Mouse (Mus musculus): Measurements from ENCODE around the gene Vmn2r93. TPM values are rescaled to one million over a fixed set of nuclear protein-coding genes. Genes with fewer than 3 reads are reported as not detected.

Vmn2r93 gene
- polyA plus RNA-seq (2012) = not detected in 2 replicates

GRCm38 (mm10) chr17:18297799-18298198 lies at the start of gene Vmn2r93:
Vmn2r93 (plus strand) TSS chr17:18298099.
- no peak for TF ChIP-seq GATA1 (IDR thresholded peaks at IDR 0.05; ENCODE audit: low read length)

GRCm38 (mm10) chr17:18277656-18278055 lies 20.2 kb upstream of the Vmn2r93 start, which contains the start of gene Vmn2r94:
Vmn2r94 (minus strand) TSS chr17:18277756.
- TF ChIP-seq GATA1 (IDR thresholded peaks at IDR 0.05; ENCODE audit: low read length) = no peak

GRCm38 (mm10) chr17:18323031-18323430 lies 25.1 kb downstream of the Vmn2r93 start:
- no peak for TF ChIP-seq GATA1 (IDR thresholded peaks at IDR 0.05; ENCODE audit: low read length)

GRCm38 (mm10) chr17:18360007-18360406 lies 62.1 kb downstream of the Vmn2r93 start:
- no peak for TF ChIP-seq GATA1 (IDR thresholded peaks at IDR 0.05; ENCODE audit: low read length)

GRCm38 (mm10) chr17:18360602-18361001 lies 62.7 kb downstream of the Vmn2r93 start:
- TF ChIP-seq GATA1 (IDR thresholded peaks at IDR 0.05; ENCODE audit: low read length) = no peak

Other genes with a start within 250 kb of the Vmn2r93 start
- gene Vmn2r124, start 248.7 kb upstream of the Vmn2r93 start, polyA plus RNA-seq (2012) = not detected in 2 replicates
- not detected in 2 replicates for gene Vmn2r91, start 213.1 kb upstream of the Vmn2r93 start, polyA plus RNA-seq (2012)
- not detected in 2 replicates for gene Vmn2r92, start 146.2 kb upstream of the Vmn2r93 start, polyA plus RNA-seq (2012)
- not detected in 2 replicates for gene Vmn2r94, start 20.3 kb upstream of the Vmn2r93 start, polyA plus RNA-seq (2012)
- gene Vmn2r95, start 126.0 kb downstream of the Vmn2r93 start, polyA plus RNA-seq (2012) = not detected in 2 replicates

Measured in G1E-ER4 (cell line).